Mouse (Mus musculus) liver, embryonic 14.5 days (tissue): ENCODE data around the gene D430041D05Rik. TPM values are rescaled to one million over a fixed set of nuclear protein-coding genes. Genes with fewer than 3 reads are reported as not detected.

Experiments
- ATAC-seq: fragments of 200-750 bp; cut with Nextera tagmentation; 2 replicates; pipeline ENCODE4 v1.8.0; 2017; ENCODE audit warnings: moderate number of reproducible peaks, mild to moderate bottlenecking, moderate library complexity; ENCODE audit not compliant: insufficient read depth
- DNase-seq, 3 experiments: peaks; one replicate each; pipeline ENCODE4 v3.0.0-alpha.2; 2012 to 2013; ENCODE audit warnings: low read depth in 3 of 3, low spot score in 3 of 3
- H3K27ac ChIP-seq: fragments of 300-500 bp; sonication (generic); 2 replicates; pipeline ENCODE4 v1.5.1; 2014; ENCODE audit warnings: moderate library complexity, mild to moderate bottlenecking, control low read depth, inconsistent platforms
- H3K27me3 ChIP-seq: fragments of 300-500 bp; sonication (generic); 2 replicates; pipeline ENCODE4 v1.6.1; 2014; ENCODE audit warnings: mild to moderate bottlenecking, low read length, moderate library complexity; ENCODE audit not compliant: control insufficient read depth, insufficient read depth
- H3K36me3 ChIP-seq: fragments of 300-500 bp; sonication (generic); replicated peaks from 2 replicates; pipeline ENCODE4 v1.6.1; 2014; ENCODE audit warnings: low read depth; ENCODE audit not compliant: control insufficient read depth, insufficient read depth
- H3K4me1 ChIP-seq, 2 experiments: fragments of 200-500 bp in 1 of 2; fragments of 300-500 bp in 1 of 2; sonication (generic) in 1 of 2; replicated peaks; 2 replicates each; pipeline ENCODE4 v1.6.1; 2012 to 2014; ENCODE audit warnings: antibody characterized with exemption in 1 of 2, inconsistent platforms in 1 of 2, low read length in 1 of 2; ENCODE audit not compliant: control insufficient read depth in 2 of 2, insufficient read depth in 2 of 2
- H3K4me2 ChIP-seq: fragments of 300-500 bp; sonication (generic); 2 replicates; pipeline ENCODE4 v1.6.1; 2014; ENCODE audit warnings: low read depth, mild to moderate bottlenecking, control low read depth, moderate library complexity
- H3K4me3 ChIP-seq, 2 experiments: fragments of 200-500 bp in 1 of 2; fragments of 300-500 bp in 1 of 2; sonication (generic) in 1 of 2; 2 replicates each; pipeline ENCODE4 v1.5.1; 2012 to 2014; ENCODE audit warnings: low read depth in 2 of 2, low read length in 2 of 2, mild to moderate bottlenecking in 2 of 2, control low read depth in 1 of 2, inconsistent platforms in 1 of 2, moderate library complexity in 1 of 2; ENCODE audit not compliant: insufficient read depth in 1 of 2
- H3K9ac ChIP-seq: fragments of 300-500 bp; sonication (generic); replicated peaks from 2 replicates; pipeline ENCODE4 v1.6.1; 2014; ENCODE audit warnings: mild to moderate bottlenecking, control low read depth, moderate library complexity
- H3K9me3 ChIP-seq: fragments of 300-500 bp; sonication (generic); 2 replicates; pipeline ENCODE4 v1.6.1; 2016; ENCODE audit warnings: low read length, mixed read lengths; ENCODE audit not compliant: control insufficient read depth
- CTCF ChIP-seq: IDR thresholded peaks from 2 replicates; pipeline ENCODE4 v1.5.1; 2016; ENCODE audit warnings: antibody characterized with exemption, low read depth, control low read depth
- EP300 ChIP-seq: IDR thresholded peaks from 2 replicates; pipeline ENCODE4 v1.6.1; 2016; ENCODE audit warnings: antibody characterized with exemption, low read depth
- WGBS: fragments of 180-500 bp; shearing (Covaris S2); extraction: QIAGEN DNeasy Blood & Tissue Kit; methylation state at CpG from one replicate; pipeline ENCODE4 v1.1.7; 2014; ENCODE audit not compliant: insufficient replicate concordance; 5-methylcytosine and 5-hydroxymethylcytosine counted together
- polyA plus RNA-seq, 2 experiments: library from polyadenylated mRNA; depleted of rRNA in 1 of 2; stranded (reverse) in 1 of 2; unstranded in 1 of 2; fragments of >200 nt; fragmentation: Nextera tagmentation in 1 of 2; extraction: Ambion mirVana in 1 of 2; gene quantifications; 2 replicates each; pipeline versions ENCODE4 v1.2.1 to v1.2.3; 2012 to 2014

The D430041D05Rik gene
- polyA plus RNA-seq, 2 experiments: under 0.01 TPM; not detected in 1

DNA sequence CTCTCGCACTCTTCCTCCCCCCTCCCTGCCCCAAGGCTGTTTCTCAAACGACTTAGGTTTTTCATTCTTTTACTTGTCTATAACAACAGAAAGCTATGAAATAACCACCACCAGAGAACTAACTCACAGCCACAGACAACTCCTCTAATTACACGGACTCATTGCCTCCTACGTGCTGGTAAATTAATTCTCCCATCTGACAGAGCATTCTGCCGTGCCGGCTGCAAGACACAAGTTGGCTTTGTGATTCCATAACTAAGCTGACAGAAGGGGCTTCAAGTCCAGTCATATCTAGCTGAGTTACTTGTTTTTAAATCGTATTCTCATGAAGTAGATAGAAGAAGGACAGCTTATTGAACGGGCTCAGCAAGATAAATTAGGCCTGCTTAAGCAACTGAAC lies 205.2 kb downstream of the D430041D05Rik start:
- Histone ChIP-seq H3K36me3 (no peaks in the 10 kb centered on the region), H3K4me1 (no peaks in the 10 kb centered on the region), H3K27me3 (no peaks in the 10 kb centered on the region), H3K4me3 (no peak overlapping the region), H3K9me3 (no peaks in the 10 kb centered on the region), H3K9ac (no peak overlapping the region), H3K27ac (no peak overlapping the region), H3K4me2 (no peak overlapping the region)
- TF ChIP-seq EP300 (no peak), CTCF (no peak)
- ATAC-seq: no peak
- DNase-seq: no peak
- 65% methylated on average over 8 of the region's 8 CpGs for WGBS

DNA sequence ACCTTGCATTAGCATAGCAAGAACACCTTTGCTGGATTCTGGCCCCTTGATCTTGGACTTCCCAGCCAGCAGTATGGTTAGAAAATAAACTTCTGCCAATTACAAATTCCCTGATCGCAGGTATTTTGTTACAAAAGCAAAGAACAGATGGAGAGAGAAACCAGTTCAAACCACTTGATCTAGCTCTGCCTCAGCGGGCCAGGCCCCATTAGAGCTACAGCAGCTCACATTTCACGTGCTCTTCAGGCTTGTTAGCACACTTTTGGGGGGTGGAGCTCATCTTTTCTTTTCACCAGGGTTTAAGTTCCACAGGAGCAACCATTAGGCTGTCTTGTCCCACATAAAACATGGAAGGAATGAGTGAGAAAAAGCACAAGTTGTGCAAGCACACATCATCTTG lies 210.6 kb downstream of the D430041D05Rik start:
- no peaks in the 10 kb centered on the region for H3K27me3 ChIP-seq
- H3K9ac ChIP-seq: no peak overlapping the region
- WGBS: 37% methylated on average over 3 of the region's 3 CpGs
- TF ChIP-seq EP300 (no peak), CTCF (no peak)
- H3K27ac ChIP-seq: no peak overlapping the region
- ATAC-seq (no peak), DNase-seq (no peak)
- H3K4me2 ChIP-seq: no peak overlapping the region
- H3K36me3 ChIP-seq: no peaks in the 10 kb centered on the region
- no peaks in the 10 kb centered on the region for H3K9me3 ChIP-seq
- no peaks in the 10 kb centered on the region for H3K4me1 ChIP-seq
- H3K4me3 ChIP-seq: no peak overlapping the region

DNA sequence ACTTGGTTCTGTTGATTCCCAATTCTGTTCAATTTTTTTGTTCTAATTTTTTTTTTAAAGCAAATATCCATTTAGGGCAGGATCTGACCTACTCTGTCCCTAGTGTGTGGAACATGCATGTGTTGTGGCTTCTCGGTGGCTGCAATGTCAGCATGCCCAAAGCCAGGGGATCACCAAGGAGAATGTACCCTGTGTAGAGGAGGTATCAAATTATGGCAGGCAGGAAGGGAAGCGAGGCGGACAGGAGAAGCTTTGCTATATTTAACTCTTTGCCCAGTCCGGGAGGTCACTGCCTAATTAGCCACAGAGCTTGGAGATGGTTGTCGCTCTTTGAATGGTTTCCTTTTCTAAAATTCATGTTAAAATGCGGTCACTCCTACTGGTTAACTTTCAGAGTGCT lies 212.6 kb downstream of the D430041D05Rik start:
- ATAC-seq (no peak), DNase-seq (no peak)
- H3K4me1 ChIP-seq: no peaks in the 10 kb centered on the region
- no peaks in the 10 kb centered on the region for H3K36me3 ChIP-seq
- H3K4me3 ChIP-seq: no peak overlapping the region
- no peak for TF ChIP-seq EP300
- no peak for TF ChIP-seq CTCF
- H3K4me2 ChIP-seq: no peak overlapping the region
- no peak overlapping the region for H3K9ac ChIP-seq
- no peaks in the 10 kb centered on the region for H3K27me3 ChIP-seq
- WGBS: 69% methylated on average over 6 of the region's 6 CpGs
- H3K9me3 ChIP-seq: no peaks in the 10 kb centered on the region
- H3K27ac ChIP-seq: no peak overlapping the region

DNA sequence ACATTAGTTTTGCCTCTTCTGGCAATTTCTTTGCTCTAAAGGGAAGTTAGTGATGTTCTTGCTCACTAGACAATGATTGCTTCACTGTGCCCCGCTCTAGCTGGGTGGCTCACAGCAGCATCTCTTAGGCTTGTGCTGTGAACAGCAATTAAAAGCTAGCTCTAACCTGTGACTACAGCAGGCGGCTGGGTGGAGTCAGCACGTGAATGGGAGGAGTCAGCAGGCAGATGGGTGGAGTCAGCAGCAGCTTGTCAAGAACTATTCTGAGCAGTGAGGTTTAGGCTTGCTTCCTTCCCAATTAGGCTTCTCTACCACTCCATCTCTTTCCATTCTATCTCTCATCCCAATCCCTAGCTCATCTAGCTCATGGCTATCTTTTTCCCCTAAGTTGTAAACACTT lies 213.5 kb downstream of the D430041D05Rik start:
- Histone ChIP-seq H3K4me1 (no peaks in the 10 kb centered on the region), H3K9ac (no peak overlapping the region), H3K27me3 (no peaks in the 10 kb centered on the region), H3K36me3 (no peaks in the 10 kb centered on the region), H3K9me3 (no peaks in the 10 kb centered on the region), H3K4me3 (no peak overlapping the region), H3K4me2 (no peak overlapping the region), H3K27ac (no peak overlapping the region)
- 16% methylated on average over 3 of the region's 3 CpGs for WGBS
- ATAC-seq: no peak
- no peak for TF ChIP-seq CTCF
- TF ChIP-seq EP300: no peak
- DNase-seq: no peak

DNA sequence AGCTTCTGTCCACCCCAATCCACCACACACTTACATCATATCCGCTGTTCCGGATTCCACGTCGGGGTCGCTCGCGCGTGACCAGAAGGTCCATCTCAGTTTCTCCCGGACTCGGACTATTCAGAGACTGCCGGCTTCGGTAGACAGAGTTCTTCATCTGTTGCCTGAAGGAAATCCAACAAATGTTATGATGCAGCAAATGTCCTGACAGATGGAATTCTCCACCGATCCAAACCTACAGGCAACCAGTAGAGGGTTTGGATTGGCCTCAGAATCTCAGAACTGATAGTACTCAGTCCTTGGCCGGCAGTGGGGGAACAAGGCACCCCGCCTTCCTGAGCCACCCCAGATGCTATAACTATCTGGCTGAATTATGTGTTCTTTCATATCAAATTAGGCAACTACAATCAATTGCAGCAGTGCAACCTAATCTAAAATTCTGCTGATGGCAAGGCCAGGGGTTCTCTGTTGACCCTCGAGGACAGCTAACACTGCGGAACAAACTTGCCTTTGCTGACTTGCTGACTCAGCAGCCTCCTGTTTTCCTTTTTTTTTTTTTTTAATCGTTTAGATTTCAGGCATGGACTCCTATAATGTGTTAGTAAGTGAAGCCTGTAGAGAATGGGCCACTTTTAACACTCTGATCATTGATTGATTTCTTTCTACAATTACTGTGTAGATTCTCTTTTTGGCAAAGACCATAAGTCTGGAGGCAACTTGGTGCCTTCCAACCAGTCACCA lies 218.2 kb downstream of the D430041D05Rik start:
- Histone ChIP-seq H3K9ac (no peak overlapping the region), H3K27ac (no peak overlapping the region), H3K9me3 (no peaks in the 10 kb centered on the region), H3K4me1 (no peaks in the 10 kb centered on the region), H3K36me3 (no peaks in the 10 kb centered on the region), H3K4me2 (no peak overlapping the region), H3K27me3 (no peaks in the 10 kb centered on the region), H3K4me3 (no peak overlapping the region)
- DNase-seq: no peak
- WGBS: 79% methylated on average over 18 of the region's 18 CpGs
- TF ChIP-seq EP300 (no peak), CTCF (no peak)
- ATAC-seq: no peak
